Mouse (Mus musculus): ENCODE data around the gene Pde11a. TPM values are rescaled to one million over a fixed set of nuclear protein-coding genes. Genes with fewer than 3 reads are reported as not detected.

Pde11a gene
- polyA plus RNA-seq, 1 experiment: not detected

DNA sequence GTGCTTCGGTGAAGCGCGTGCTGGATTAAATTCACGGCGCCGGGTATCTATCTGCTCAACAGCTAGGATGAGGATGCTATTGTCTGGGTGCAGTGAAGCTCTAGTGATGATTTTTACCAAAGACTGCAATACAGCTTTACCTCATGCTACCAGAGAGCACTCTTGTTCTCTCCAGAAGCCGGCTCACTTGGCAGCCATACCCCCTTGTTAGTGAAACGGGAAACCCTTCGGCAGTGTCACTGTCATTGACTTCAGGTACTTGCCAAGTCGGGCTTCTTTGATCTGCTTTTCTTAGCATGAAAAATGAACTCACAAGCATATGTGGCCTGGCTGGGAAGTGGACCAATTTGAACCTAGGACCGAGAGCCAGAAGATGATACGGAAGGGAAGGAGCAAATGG lies 290.8 kb downstream of the Pde11a start:
- no peaks in the 10 kb centered on the region for H3K36me3 ChIP-seq (ENCODE audit: control insufficient read depth, insufficient read depth)
- peaks cover 41% of the 10 kb centered on the region for H3K27me3 ChIP-seq (ENCODE audit: control insufficient read depth, insufficient read depth, insufficient read length)
- TF ChIP-seq MAX (IDR thresholded peaks at IDR 0.05; ENCODE audit: low read depth) (no peak), SRF (IDR thresholded peaks at IDR 0.05; ENCODE audit: control insufficient read depth, insufficient read length, low read depth) (no peak), POLR2A (IDR thresholded peaks at IDR 0.05; ENCODE audit: insufficient read length, low read depth) (no peak), TCF12 (IDR thresholded peaks at IDR 0.05; ENCODE audit: insufficient read depth, poor library complexity, severe bottlenecking) (no peak), CEBPB (IDR thresholded peaks at IDR 0.05; ENCODE audit: insufficient read depth, poor library complexity, severe bottlenecking) (no peak), POLR2AphosphoS2 (IDR thresholded peaks at IDR 0.05; ENCODE audit: insufficient read length, low read depth) (no peak), TCF3 (IDR thresholded peaks at IDR 0.05; ENCODE audit: insufficient read length, low read depth) (no peak), USF1 (IDR thresholded peaks at IDR 0.05; ENCODE audit: low read depth) (no peak)
- no peak overlapping the region for H3K4me2 ChIP-seq (ENCODE audit: low read depth)
- no peaks in the 10 kb centered on the region for H3K79me2 ChIP-seq (ENCODE audit: control insufficient read depth, insufficient read depth)
- no peak overlapping the region for H3ac ChIP-seq (ENCODE audit: control insufficient read depth, insufficient read length)
- no peak overlapping the region for H3K4me3 ChIP-seq

DNA sequence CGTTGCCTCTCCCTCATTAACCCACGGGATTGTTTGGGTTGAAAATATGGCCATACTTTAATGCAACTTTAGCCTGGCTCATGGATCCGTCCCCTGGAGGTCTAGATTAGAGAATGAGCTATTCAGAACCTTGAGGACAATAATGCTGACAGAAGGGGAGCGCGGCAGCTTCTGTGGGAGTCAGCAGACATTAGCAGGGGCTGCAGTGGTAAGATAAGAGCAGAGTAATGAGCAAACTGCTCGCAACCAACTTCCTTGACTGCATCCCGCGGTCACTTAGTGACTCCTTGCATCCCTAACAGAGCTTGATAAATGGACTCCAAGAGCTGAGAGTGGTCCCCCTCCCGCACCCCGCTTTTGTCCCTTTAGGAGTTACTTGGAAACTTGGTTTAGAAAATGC lies 296.4 kb downstream of the Pde11a start:
- TF ChIP-seq POLR2AphosphoS2 (IDR thresholded peaks at IDR 0.05; ENCODE audit: insufficient read length, low read depth) (no peak), USF1 (IDR thresholded peaks at IDR 0.05; ENCODE audit: low read depth) (no peak), MYOG (IDR thresholded peaks at IDR 0.05; ENCODE audit: control insufficient read depth in 1 of 3, insufficient read depth in 1 of 3, insufficient read length in 2 of 3, low read depth in 2 of 3) (no peak), E2F4 (IDR thresholded peaks at IDR 0.05; ENCODE audit: insufficient read depth) (no peak), CEBPB (IDR thresholded peaks at IDR 0.05; ENCODE audit: insufficient read depth, poor library complexity, severe bottlenecking) (no peak)
- Histone ChIP-seq H3K4me2 (ENCODE audit: low read depth) (no peak overlapping the region), H3K79me2 (ENCODE audit: control insufficient read depth, insufficient read depth) (no peaks in the 10 kb centered on the region), H3K36me3 (ENCODE audit: control insufficient read depth, insufficient read depth) (no peaks in the 10 kb centered on the region), H3K27me3 (ENCODE audit: control insufficient read depth, insufficient read depth, insufficient read length) (peaks cover 39% of the 10 kb centered on the region), H3K4me3 (no peak overlapping the region), H3ac (ENCODE audit: control insufficient read depth, insufficient read length) (no peak overlapping the region)

DNA sequence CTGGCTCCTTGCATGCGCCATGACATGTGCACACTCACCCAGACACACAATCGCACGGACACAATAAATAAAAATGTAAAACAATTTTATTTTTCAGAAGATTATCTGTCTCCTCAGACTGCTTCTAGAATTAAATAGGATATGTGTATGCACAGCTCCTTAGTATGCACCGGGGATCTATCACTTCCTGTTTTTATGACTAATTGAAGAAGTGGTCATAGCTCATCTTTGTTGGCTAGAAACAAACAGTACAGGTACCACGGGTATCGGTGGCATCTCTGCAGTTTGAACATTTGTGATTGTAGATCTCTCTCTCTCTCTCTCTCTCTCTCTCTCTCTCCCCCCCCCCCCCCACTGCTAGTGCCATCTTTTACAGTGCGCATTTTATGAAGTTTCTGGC lies 298.5 kb downstream of the Pde11a start:
- Histone ChIP-seq H3K4me3 (no peak overlapping the region), H3K27me3 (ENCODE audit: control insufficient read depth, insufficient read depth, insufficient read length) (peaks cover 30% of the 10 kb centered on the region), H3K4me2 (ENCODE audit: low read depth) (no peak overlapping the region), H3K36me3 (ENCODE audit: control insufficient read depth, insufficient read depth) (no peaks in the 10 kb centered on the region), H3K79me2 (ENCODE audit: control insufficient read depth, insufficient read depth) (no peaks in the 10 kb centered on the region), H3ac (ENCODE audit: control insufficient read depth, insufficient read length) (no peak overlapping the region)
- TF ChIP-seq MYOD1 (IDR thresholded peaks at IDR 0.05; ENCODE audit: control insufficient read depth in 1 of 3, insufficient read length in 2 of 3, low read depth in 2 of 3): no peak
- no peak for TF ChIP-seq TCF3 (IDR thresholded peaks at IDR 0.05; ENCODE audit: insufficient read length, low read depth)
- no peak for TF ChIP-seq E2F4 (IDR thresholded peaks at IDR 0.05; ENCODE audit: insufficient read depth)
- no peak for TF ChIP-seq POLR2A (IDR thresholded peaks at IDR 0.05; ENCODE audit: insufficient read length, low read depth)
- TF ChIP-seq CEBPB (IDR thresholded peaks at IDR 0.05; ENCODE audit: insufficient read depth, poor library complexity, severe bottlenecking): no peak
- TF ChIP-seq MAX (IDR thresholded peaks at IDR 0.05; ENCODE audit: low read depth): no peak
- no peak for TF ChIP-seq SRF (IDR thresholded peaks at IDR 0.05; ENCODE audit: control insufficient read depth, insufficient read length, low read depth)
- no peak for TF ChIP-seq USF1 (IDR thresholded peaks at IDR 0.05; ENCODE audit: low read depth)
- no peak for TF ChIP-seq MYOG (IDR thresholded peaks at IDR 0.05; ENCODE audit: control insufficient read depth in 1 of 3, insufficient read depth in 1 of 3, insufficient read length in 2 of 3, low read depth in 2 of 3)

DNA sequence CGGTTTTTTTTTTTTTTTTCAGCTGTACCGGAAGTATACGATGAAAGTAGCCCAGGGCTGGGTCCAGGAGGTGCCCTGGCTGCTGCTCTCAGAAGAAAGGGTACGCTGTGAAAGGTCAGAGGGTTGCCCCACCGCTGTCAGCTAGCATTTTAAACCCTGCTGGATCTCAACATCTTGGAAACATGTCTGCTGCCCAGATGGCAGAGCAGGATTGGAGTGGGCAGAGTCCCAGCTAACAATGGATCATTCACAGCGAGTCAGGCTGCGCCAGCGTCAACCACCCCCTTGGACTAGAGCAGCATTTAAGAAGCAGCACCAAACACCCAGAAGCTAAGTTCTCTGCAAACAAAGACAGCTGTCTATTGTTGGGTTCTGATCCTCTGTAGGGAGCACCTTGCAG lies 308.5 kb downstream of the Pde11a start:
- no peak overlapping the region for H3K4me3 ChIP-seq
- no peaks in the 10 kb centered on the region for H3K79me2 ChIP-seq (ENCODE audit: control insufficient read depth, insufficient read depth)
- H3ac ChIP-seq (ENCODE audit: control insufficient read depth, insufficient read length): no peak overlapping the region
- peaks cover 55% of the 10 kb centered on the region for H3K27me3 ChIP-seq (ENCODE audit: control insufficient read depth, insufficient read depth, insufficient read length)
- H3K4me2 ChIP-seq (ENCODE audit: low read depth): no peak overlapping the region
- TF ChIP-seq POLR2AphosphoS2 (IDR thresholded peaks at IDR 0.05; ENCODE audit: insufficient read length, low read depth): no peak
- TF ChIP-seq E2F4 (IDR thresholded peaks at IDR 0.05; ENCODE audit: insufficient read depth): no peak
- TF ChIP-seq TCF3 (IDR thresholded peaks at IDR 0.05; ENCODE audit: insufficient read length, low read depth): no peak
- no peak for TF ChIP-seq USF1 (IDR thresholded peaks at IDR 0.05; ENCODE audit: low read depth)
- no peak for TF ChIP-seq SRF (IDR thresholded peaks at IDR 0.05; ENCODE audit: control insufficient read depth, insufficient read length, low read depth)
- no peaks in the 10 kb centered on the region for H3K36me3 ChIP-seq (ENCODE audit: control insufficient read depth, insufficient read depth)

DNA sequence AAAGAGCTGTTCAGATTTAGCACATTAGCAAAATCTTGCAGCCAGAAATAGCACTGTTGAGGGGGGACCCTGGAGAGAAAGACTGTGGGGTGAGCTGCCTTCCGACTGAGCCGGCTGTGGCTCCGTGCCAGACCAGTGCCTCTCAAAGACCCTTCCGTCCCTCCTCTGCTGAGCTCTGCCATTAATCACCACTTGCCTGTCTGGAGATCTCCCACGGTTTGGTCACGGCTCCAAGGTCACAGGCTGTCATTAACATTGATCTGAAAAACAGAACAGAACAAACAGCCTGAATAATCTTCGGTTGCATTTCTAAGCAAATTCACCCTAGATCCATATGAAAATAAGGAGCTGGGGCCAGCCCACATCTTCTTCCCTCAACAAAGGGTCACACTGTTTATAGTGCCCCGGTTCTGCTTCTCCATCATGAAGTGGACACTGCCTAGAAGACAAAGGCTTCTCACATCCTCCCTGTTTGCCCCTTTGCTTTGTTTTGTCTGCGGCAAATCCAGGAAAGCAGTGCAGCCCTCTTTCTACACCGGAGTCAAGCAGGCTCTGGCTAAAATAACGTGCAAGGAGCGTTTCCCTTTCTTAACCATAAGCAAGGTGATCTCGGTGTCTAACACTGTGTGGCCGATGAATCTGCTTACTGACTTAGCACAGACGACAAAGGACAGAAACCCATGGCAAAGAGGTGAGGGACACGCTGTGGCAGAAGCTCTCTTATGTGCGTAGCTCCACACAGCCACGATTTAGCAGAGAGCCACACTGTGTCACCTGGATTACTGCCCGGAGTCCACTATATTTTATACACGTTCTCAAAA lies 309.3 kb downstream of the Pde11a start:
- Histone ChIP-seq H3K4me3 (no peak overlapping the region), H3K4me2 (ENCODE audit: low read depth) (no peak overlapping the region)

More for the DNA sequence above, 309.3 kb downstream of the Pde11a start:
- TF ChIP-seq MYOG (IDR thresholded peaks at IDR 0.05; ENCODE audit: control insufficient read depth in 1 of 3, insufficient read depth in 1 of 3, insufficient read length in 2 of 3, low read depth in 2 of 3) (no peak), TCF12 (IDR thresholded peaks at IDR 0.05; ENCODE audit: insufficient read depth, poor library complexity, severe bottlenecking) (no peak), POLR2AphosphoS2 (IDR thresholded peaks at IDR 0.05; ENCODE audit: insufficient read length, low read depth) (no peak), USF1 (IDR thresholded peaks at IDR 0.05; ENCODE audit: low read depth) (no peak), POLR2A (IDR thresholded peaks at IDR 0.05; ENCODE audit: insufficient read length, low read depth) (no peak), CEBPB (IDR thresholded peaks at IDR 0.05; ENCODE audit: insufficient read depth, poor library complexity, severe bottlenecking) (no peak), MAX (IDR thresholded peaks at IDR 0.05; ENCODE audit: low read depth) (no peak), REST (IDR thresholded peaks at IDR 0.05; ENCODE audit: insufficient read depth, insufficient read length) (no peak), MYOD1 (IDR thresholded peaks at IDR 0.05; ENCODE audit: control insufficient read depth in 1 of 3, insufficient read length in 2 of 3, low read depth in 2 of 3) (no peak), SRF (IDR thresholded peaks at IDR 0.05; ENCODE audit: control insufficient read depth, insufficient read length, low read depth) (no peak), TCF3 (IDR thresholded peaks at IDR 0.05; ENCODE audit: insufficient read length, low read depth) (no peak), E2F4 (IDR thresholded peaks at IDR 0.05; ENCODE audit: insufficient read depth) (no peak)
- peaks cover 55% of the 10 kb centered on the region for H3K27me3 ChIP-seq (ENCODE audit: control insufficient read depth, insufficient read depth, insufficient read length)
- H3ac ChIP-seq (ENCODE audit: control insufficient read depth, insufficient read length): no peak overlapping the region
- no peaks in the 10 kb centered on the region for H3K36me3 ChIP-seq (ENCODE audit: control insufficient read depth, insufficient read depth)
- no peaks in the 10 kb centered on the region for H3K79me2 ChIP-seq (ENCODE audit: control insufficient read depth, insufficient read depth)
